In the genomic region with DNA sequence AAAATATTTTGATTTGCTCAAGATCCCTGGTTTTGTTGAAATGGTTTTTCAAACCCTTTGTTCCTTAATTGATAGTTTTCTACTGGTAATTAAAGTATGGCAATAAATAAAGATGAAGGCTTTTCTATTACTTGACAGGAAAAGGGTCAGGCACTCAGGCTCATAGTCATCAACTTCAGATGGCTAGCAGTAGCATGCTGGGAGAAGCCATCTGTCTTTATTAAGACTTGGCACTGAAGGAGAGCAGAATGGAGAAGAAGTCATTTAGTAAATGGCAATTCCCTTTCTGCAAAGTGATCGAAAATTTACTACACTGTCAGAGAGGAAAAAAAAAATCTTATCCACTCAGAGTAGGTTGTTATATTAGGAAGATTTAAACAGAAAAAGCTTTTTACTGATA, we compare ENCODE assay signal across 17 mouse cellular contexts. TPM values are rescaled to one million over a fixed set of nuclear protein-coding genes. Genes with fewer than 3 reads are reported as not detected.
"Had no signal": no experiment of that assay in that cellular context is flagged by ENCODE, and none has a peak within 500 bp of the region (broad histone marks: within the 10 kb centered on the region; RNA-seq: fewer than 3 reads in every experiment).

No protein-coding gene starts in this region.

- H3K27ac ChIP-seq: midbrain, embryonic 12.5 days; neural tube, embryonic 12.5 days; stomach, embryonic 15.5 days; stomach, postnatal 0 days had no signal

- H3K9ac ChIP-seq: lung, embryonic 14.5 days; midbrain, embryonic 12.5 days; neural tube, embryonic 12.5 days; stomach, embryonic 15.5 days had no signal

- H3K27me3 ChIP-seq: midbrain, embryonic 12.5 days; neural tube, embryonic 12.5 days; stomach, embryonic 15.5 days had no signal

- H3K4me3 ChIP-seq: midbrain, embryonic 12.5 days; neural tube, embryonic 12.5 days; stomach, embryonic 15.5 days had no signal

- ATAC-seq: midbrain, embryonic 16.5 days had no signal

- H3K4me1 ChIP-seq: midbrain, embryonic 12.5 days; neural tube, embryonic 12.5 days; stomach, embryonic 15.5 days had no signal

- DNase-seq: lung, adult 18-20 months; lung, embryonic 14.5 days; lung, postnatal 10 days; lung, postnatal 4 days; midbrain, embryonic 14.5 days; right cerebral cortex, postnatal 14 days; thymus, adult 2 months; thymus, postnatal 25 days; thymus, postnatal 4 days had no signal

- H3K36me3 ChIP-seq: midbrain, embryonic 12.5 days; neural tube, embryonic 12.5 days; stomach, embryonic 15.5 days had no signal

- H3K4me2 ChIP-seq: lung, embryonic 14.5 days; midbrain, embryonic 12.5 days; neural tube, embryonic 12.5 days; stomach, embryonic 15.5 days had no signal

- H3K9me3 ChIP-seq: midbrain, embryonic 12.5 days; neural tube, embryonic 12.5 days; stomach, embryonic 15.5 days had no signal

RNA-seq across cellular contexts. Expression of a gene that starts 17.2 kb away (rescaled TPM):
- total RNA-seq: megakaryocyte, adult 5-6 weeks; monocyte, adult 5-6 weeks; neutrophil, adult 5-6 weeks had no signal
